Mouse (Mus musculus) neural tube, embryonic 10.5 days (tissue): ENCODE results near the gene Tmed11.
A peak's percentile ranks its signal among the peaks of the same experiment; 100 is the strongest.
"Not testable (repeated sequence)": the region's sequence is repeated elsewhere in the genome, so short reads cannot be mapped to it uniquely, and the experiment has no call there.

ENCODE experiments used
- DNase-seq: peaks from one replicate; pipeline ENCODE4 v3.0.0-alpha.2; 2017; ENCODE audit warnings: low spot score; ENCODE audit errors: extremely low spot score

Tmed11 gene

DNA sequence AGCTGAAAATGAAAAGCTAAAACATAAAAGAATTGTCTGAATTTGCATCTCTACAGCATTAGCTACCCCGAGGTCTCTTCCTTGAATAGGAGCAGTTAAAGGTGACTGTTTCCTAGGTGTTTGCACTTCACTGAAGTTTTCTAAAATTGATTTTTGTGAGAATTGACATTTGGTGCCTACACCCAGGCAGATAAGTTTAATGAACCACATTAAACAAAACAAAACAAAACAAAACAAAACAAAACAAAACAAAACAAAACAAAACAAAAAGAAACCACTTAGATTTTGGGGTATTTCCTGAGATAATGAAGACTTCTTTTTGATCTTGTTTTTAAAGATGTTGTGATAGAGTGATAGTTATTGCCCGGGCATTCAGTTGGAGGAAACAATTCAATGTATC, at the start of gene Tmed11:
TSS of gene Tmed11 (minus strand) at position 101 of the 400 bp plus-strand sequence.
- not testable (repeated sequence) for DNase-seq

- no peak for DNase-seq
Measured at GRCm38 (mm10) chr5:108836156-108836555, 41.0 kb upstream of the Tmed11 start.

DNA sequence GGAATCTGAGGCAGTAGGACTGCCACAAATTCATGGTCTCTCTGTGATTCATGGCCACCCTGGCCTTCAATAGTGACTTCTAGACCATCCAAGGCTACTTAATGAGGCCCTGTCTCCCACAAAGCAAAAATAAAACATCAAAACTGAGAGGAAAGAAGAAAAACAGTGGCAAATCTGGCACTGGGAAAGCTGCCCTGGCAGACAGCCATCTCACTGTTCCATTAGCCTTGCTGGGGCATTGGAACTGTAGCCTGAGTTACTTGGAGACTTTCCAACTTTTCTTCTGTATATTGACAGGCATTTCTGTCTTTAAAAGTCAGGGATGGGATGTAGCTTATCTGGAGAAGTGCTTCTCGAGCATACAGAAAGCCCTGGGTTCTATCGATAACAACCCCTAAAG, 28.1 kb upstream of the Tmed11 start:
- no peak for DNase-seq

DNA sequence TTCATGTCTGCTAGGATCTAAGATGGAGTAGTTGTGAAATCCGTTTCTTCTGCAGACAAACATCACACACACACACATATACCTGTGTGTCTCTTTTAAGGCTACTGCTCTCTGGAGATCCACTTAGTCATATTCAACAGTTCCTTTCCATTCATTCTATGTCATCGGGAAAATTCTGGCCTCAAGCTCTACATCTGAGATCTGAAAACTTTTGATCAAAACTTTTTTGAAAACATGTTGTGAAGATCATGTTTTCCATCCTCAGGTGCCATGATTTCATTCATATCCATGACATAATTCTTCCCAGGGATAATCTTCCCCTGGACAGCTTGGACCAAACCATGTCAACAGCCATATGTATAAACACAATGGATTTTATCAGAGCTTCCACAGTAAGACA, 13.6 kb upstream of the Tmed11 start, which contains the start of gene Vmn2r8:
TSS of gene Vmn2r8 (minus strand) at position 101 of the 400 bp plus-strand sequence.
- DNase-seq = not testable (repeated sequence)

DNA sequence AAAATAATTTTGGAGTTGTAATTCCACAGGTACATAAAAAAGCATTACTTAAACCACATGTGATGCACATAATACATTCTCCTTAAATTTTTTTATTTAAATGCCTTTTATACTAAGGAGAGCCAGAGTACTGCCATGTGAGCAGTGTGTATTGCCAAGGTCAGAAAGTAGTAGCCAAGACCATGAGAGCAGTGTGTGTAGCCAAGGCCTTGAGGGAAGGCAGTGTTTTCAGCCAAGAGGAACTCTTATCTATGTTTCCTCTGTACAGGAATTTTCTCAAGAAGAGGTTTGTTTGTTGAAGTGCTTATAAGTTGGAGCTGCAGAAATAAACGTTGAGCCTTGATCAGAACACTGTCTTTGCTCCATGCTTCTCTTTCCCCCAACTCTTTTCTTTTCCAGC, 8.5 kb upstream of the Tmed11 start:
- DNase-seq = no peak

- peak; percentile 20 for DNase-seq
Measured at GRCm38 (mm10) chr5:108790385-108790784, 4.8 kb downstream of the Tmed11 start.

GRCm38 (mm10) chr5:108774630-108775306, 20.4 kb downstream of the Tmed11 start, which contains the start of gene Rnf212:
Rnf212 (minus strand) TSS chr5:108774982.
- DNase-seq = no peak

- DNase-seq = no peak
Measured at GRCm38 (mm10) chr5:108760002-108760401, 35.2 kb downstream of the Tmed11 start.

- DNase-seq = no peak
Measured at GRCm38 (mm10) chr5:108758396-108758795, 36.8 kb downstream of the Tmed11 start.

- not testable (repeated sequence) for DNase-seq
Measured at GRCm38 (mm10) chr5:108751258-108751657, 43.9 kb downstream of the Tmed11 start.

DNA sequence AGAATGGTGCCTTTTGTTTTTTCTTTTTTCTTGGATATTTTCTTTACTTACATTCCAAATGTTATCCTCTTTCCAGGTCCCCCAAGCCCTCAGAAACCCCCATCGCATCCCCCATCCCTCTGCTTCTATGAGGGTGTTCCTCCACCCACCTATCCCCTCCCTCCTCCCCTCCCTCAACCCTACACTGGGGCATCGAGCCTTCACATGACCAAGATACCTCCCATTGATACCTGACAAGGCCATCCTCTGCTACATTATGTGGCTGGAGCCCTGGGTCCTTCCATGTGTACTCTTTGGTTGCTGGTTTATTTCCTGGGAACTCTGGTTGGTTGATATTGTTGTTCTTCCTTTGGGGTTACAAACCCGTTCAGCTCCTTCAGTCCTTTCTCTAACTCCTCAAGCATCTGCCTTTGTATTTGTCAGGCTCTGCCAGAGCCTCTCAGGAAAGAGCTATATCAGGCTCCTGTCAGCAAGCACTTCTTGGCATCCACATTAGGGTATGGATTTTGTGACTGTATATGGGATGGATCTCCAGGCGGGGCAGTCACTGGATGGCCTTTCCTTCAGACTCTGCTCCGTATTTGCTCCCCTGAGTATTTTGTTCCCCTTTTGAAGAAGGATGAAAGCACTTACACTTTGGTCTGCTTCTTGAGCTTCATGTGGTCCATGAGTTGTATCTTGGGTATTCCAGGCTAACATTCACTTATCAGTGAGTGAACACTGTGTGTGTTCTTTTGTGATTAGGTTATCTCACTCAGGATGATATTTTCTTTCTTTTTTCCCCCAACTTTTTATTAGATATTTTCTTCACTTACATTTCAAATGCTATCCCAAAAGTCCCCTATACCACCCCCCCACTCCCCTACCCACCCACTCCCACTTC, 44.6 kb downstream of the Tmed11 start:
- no peak for DNase-seq

DNA sequence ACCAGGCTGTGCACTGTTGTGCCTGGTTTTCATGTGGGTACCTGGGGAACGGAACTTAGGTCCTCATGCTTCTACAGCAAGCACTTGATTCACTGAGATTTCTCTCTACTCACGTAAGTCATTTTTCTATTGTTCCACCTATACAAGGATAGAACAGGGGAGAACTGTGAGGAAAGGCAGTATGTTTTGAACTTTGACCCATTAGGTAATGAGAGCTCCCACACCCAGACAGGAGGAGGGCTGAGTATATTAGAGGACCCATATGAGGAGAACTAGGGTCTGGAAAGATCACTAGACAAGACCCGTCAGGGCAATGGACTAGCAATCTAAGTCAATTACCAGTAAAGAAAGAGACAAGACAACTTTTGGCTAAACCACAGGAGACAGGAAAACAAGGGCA, 50.5 kb downstream of the Tmed11 start:
- DNase-seq = no peak

DNA sequence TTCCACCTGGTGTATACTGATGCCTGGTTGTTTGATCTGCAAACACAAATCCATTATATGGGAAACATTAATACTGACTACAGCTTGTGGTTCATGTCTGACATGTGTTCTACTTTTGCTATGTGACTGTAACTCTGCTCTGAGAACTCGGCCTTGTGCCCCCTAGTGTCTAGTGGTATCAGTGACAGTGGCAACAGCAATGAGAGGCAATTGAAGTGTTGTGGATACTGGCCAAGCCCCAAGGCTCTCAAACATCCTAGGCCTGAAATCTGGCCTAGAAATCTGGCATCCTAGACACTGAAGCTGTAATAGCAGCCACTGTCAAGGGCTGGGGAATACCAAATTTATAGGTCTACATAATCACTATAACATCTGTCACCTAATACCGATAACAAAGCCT, 51.3 kb downstream of the Tmed11 start:
- no peak for DNase-seq

- no peak for DNase-seq
Measured at GRCm38 (mm10) chr5:108742596-108742995, 52.6 kb downstream of the Tmed11 start.

GRCm38 (mm10) chr5:108741844-108742243, 53.3 kb downstream of the Tmed11 start:
- DNase-seq = no peak

DNA sequence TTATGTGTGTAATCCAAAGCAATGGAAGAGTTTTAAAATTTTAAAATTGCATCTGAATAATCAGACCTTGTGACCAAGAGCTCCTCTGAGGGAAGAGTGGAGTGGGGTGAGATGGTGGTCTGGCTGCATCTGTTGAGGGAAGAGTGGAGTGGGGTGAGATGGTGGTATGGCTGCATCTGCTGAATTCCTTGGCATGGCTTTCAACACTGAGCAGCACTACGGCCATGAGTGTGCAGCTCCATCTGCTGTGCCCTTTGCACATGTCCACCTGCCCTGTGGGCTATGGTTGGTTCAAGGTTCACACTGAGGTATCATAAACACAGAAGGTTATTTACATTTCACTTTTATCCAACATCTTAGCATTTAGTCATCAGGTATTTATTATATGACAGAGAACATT, 67.7 kb downstream of the Tmed11 start:
- DNase-seq = no peak
